ENCODE assay signal across 36 mouse cellular contexts in the genomic region with DNA sequence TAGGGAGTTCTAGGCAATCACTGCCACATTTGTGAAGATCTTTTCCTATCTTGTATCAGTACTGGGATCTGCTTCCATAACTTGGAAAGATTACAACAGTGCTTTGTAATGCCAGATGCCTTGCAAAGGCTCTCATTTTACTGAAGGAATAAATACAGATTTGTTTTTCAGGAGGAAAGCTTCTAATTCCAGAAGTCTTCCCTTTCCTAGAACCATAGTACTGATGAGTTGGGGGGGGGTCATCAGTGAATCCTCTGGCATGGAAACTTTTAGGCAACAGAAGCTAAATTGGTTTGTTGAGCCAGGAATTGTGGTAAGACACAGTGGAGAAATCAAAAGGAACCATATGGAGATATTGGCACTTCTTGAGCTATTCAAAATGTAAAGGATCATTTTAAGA. TPM values are rescaled to one million over a fixed set of nuclear protein-coding genes. Genes with fewer than 3 reads are reported as not detected.
DNase-seq lines count a peak whose midpoint lies in the region; ATAC-seq lines count a peak whose summit lies in the region.
"Had no signal": no experiment of that assay in that cellular context is flagged by ENCODE, and none has a peak within 500 bp of the region (broad histone marks: within the 10 kb centered on the region; RNA-seq: fewer than 3 reads in every experiment).

No protein-coding gene starts in this region.

- no peaks in the 10 kb centered on the region for H3K4me1 ChIP-seq in forebrain, embryonic 16.5 days (replicated peaks; ENCODE audit: control insufficient read depth, insufficient read depth, low read length)
- H3K4me1 ChIP-seq in forebrain, embryonic 12.5 days = no peaks in the 10 kb centered on the region
- H3K4me1 ChIP-seq: embryonic facial prominence, embryonic 12.5 days; embryonic facial prominence, embryonic 15.5 days; forebrain, embryonic 15.5 days; hindbrain, embryonic 12.5 days; hindbrain, embryonic 15.5 days had no signal

- peak; percentile 28; the same call in 1 of the 2 replicates for ATAC-seq in forebrain, embryonic 16.5 days
- ATAC-seq in forebrain, embryonic 12.5 days (ENCODE audit: low FRiP score) = no peak
- ATAC-seq: forebrain, embryonic 15.5 days; intestine, postnatal 0 days; Patski had no signal

- no peak overlapping the region for H3K4me3 ChIP-seq in forebrain, embryonic 16.5 days (replicated peaks; ENCODE audit: low read length)
- H3K4me3 ChIP-seq in forebrain, embryonic 12.5 days (replicated peaks) = no peak overlapping the region
- H3K4me3 ChIP-seq: embryonic facial prominence, embryonic 12.5 days; embryonic facial prominence, embryonic 15.5 days; forebrain, embryonic 15.5 days; hindbrain, embryonic 12.5 days; hindbrain, embryonic 15.5 days had no signal

- no peak overlapping the region for H3K9ac ChIP-seq in forebrain, embryonic 16.5 days (replicated peaks; ENCODE audit: low read depth, low read length)
- H3K9ac ChIP-seq in forebrain, embryonic 12.5 days = no peak overlapping the region
- H3K9ac ChIP-seq: embryonic facial prominence, embryonic 12.5 days; embryonic facial prominence, embryonic 15.5 days; forebrain, embryonic 15.5 days; hindbrain, embryonic 12.5 days; hindbrain, embryonic 15.5 days had no signal

- peak; percentile 19 for DNase-seq in layer of hippocampus, adult 9-11 months
- DNase-seq in layer of hippocampus, adult 8-10 months (ENCODE audit: low spot score in 2 of 2) = no peak
- peak; percentile 54 for DNase-seq in brain, adult 2 months (ENCODE audit: low read depth, low spot score)
- DNase-seq in brain, embryonic 18.5 days (ENCODE audit: low read depth, low spot score) = peak; percentile 18
- no peak for DNase-seq in spleen, postnatal 14 days (ENCODE audit: low spot score in 2 of 2)
- DNase-seq: adrenal gland, adult 2 months; adrenal gland, postnatal 14 days; B cell, adult 2 months; cerebellum, adult 11 months; cerebellum, adult 2 months; cerebellum, adult 9-11 months; cerebellum, postnatal 25 days; gastrocnemius, postnatal 10 days; gastrocnemius, postnatal 36 days; heart, adult 11 months had no signal

- no peak overlapping the region for H3K27ac ChIP-seq in forebrain, embryonic 16.5 days (ENCODE audit: low read length)
- H3K27ac ChIP-seq in forebrain, embryonic 12.5 days = no peak overlapping the region
- H3K27ac ChIP-seq: embryonic facial prominence, embryonic 12.5 days; embryonic facial prominence, embryonic 15.5 days; forebrain, embryonic 15.5 days; hindbrain, embryonic 12.5 days; hindbrain, embryonic 15.5 days had no signal

- H3K36me3 ChIP-seq in forebrain, embryonic 16.5 days (ENCODE audit: control insufficient read depth, insufficient read depth) = no peaks in the 10 kb centered on the region
- no peaks in the 10 kb centered on the region for H3K36me3 ChIP-seq in forebrain, embryonic 12.5 days (replicated peaks)
- H3K36me3 ChIP-seq: embryonic facial prominence, embryonic 12.5 days; embryonic facial prominence, embryonic 15.5 days; forebrain, embryonic 15.5 days; G1E; hindbrain, embryonic 12.5 days; hindbrain, embryonic 15.5 days had no signal

- no peak overlapping the region for H3K4me2 ChIP-seq in forebrain, embryonic 16.5 days (ENCODE audit: low read length)
- no peak overlapping the region for H3K4me2 ChIP-seq in forebrain, embryonic 12.5 days
- H3K4me2 ChIP-seq: embryonic facial prominence, embryonic 12.5 days; embryonic facial prominence, embryonic 15.5 days; forebrain, embryonic 15.5 days; heart, embryonic 11.5 days; hindbrain, embryonic 12.5 days; hindbrain, embryonic 15.5 days had no signal

- H3K9me3 ChIP-seq in forebrain, embryonic 16.5 days (ENCODE audit: control insufficient read depth, low read length) = no peaks in the 10 kb centered on the region
- H3K9me3 ChIP-seq in forebrain, embryonic 12.5 days = no peaks in the 10 kb centered on the region
- H3K9me3 ChIP-seq: embryonic facial prominence, embryonic 12.5 days; embryonic facial prominence, embryonic 15.5 days; forebrain, embryonic 15.5 days; G1E; hindbrain, embryonic 12.5 days; hindbrain, embryonic 15.5 days had no signal

- H3K27me3 ChIP-seq in forebrain, embryonic 16.5 days (replicated peaks; ENCODE audit: control insufficient read depth, insufficient read depth, low read length) = no peaks in the 10 kb centered on the region
- no peaks in the 10 kb centered on the region for H3K27me3 ChIP-seq in forebrain, embryonic 12.5 days
- H3K27me3 ChIP-seq: CH12.LX; embryonic facial prominence, embryonic 12.5 days; embryonic facial prominence, embryonic 15.5 days; forebrain, embryonic 15.5 days; hindbrain, embryonic 12.5 days; hindbrain, embryonic 15.5 days; Patski had no signal

RNA-seq across cellular contexts. Expression of gene 4930474N05Rik, which starts 19.8 kb away (rescaled TPM):
- not detected in 2 replicates for polyA plus RNA-seq in forebrain, embryonic 16.5 days (2015; fragmentation: Nextera tagmentation; extraction: Ambion mirVana)
- not detected in 2 replicates for polyA plus RNA-seq in forebrain, embryonic 12.5 days (2016; fragmentation: Nextera tagmentation; extraction: Ambion mirVana)
- not detected for total RNA-seq in layer of hippocampus, adult 8-10 months (2022)
- total RNA-seq: adrenal gland, adult 2 months; adrenal gland, postnatal 14 days; adrenal gland, postnatal 4 days; CH12.LX; common myeloid progenitor, adult 5-6 weeks; gastrocnemius, adult 18-20 months; gastrocnemius, postnatal 10 days; gastrocnemius, postnatal 36 days; heart, adult 8-10 months; heart, postnatal 25 days; hematopoietic stem cell, adult 5-6 weeks had no signal
- polyA plus RNA-seq: adrenal gland, adult 2 months; cerebellum, adult 2 months; embryonic facial prominence, embryonic 12.5 days; embryonic facial prominence, embryonic 15.5 days; forebrain, embryonic 15.5 days; G1E; heart, embryonic 11.5 days; heart, embryonic 14.5 days; heart, postnatal 0 days; hindbrain, embryonic 12.5 days; hindbrain, embryonic 15.5 days; intestine, embryonic 14.5 days; intestine, postnatal 0 days; Patski had no signal

Comparison
In these comparisons a context has a peak if more than half of its experiments do, and no peak if none do; other contexts are left out.
1. DNase-seq: peak in layer of hippocampus, adult 9-11 months (single experiment), brain, adult 2 months (single experiment) and brain, embryonic 18.5 days (single experiment); none in layer of hippocampus, adult 8-10 months (0 of 2) and spleen, postnatal 14 days (0 of 2).